Mouse (Mus musculus) thymus, adult 2 months (tissue): Measurements from ENCODE around the gene Slc47a2.

Experiments
- CTCF ChIP-seq: fragments of 200-500 bp; IDR thresholded peaks from 2 replicates; pipeline ENCODE4 v1.5.1; 2012; ENCODE audit warnings: mild to moderate bottlenecking, control low read depth, low read length, moderate library complexity, borderline replicate concordance; ENCODE audit not compliant: control insufficient read depth, poor library complexity, insufficient read depth; ENCODE audit errors: extremely low read depth
- POLR2A ChIP-seq: fragments of 200-500 bp; IDR thresholded peaks from 2 replicates; pipeline ENCODE4 v1.6.1; 2012; ENCODE audit warnings: mild to moderate bottlenecking, low read length, control low read depth, moderate library complexity; ENCODE audit not compliant: control insufficient read depth, poor library complexity, insufficient read depth; ENCODE audit errors: extremely low read depth

DNA sequence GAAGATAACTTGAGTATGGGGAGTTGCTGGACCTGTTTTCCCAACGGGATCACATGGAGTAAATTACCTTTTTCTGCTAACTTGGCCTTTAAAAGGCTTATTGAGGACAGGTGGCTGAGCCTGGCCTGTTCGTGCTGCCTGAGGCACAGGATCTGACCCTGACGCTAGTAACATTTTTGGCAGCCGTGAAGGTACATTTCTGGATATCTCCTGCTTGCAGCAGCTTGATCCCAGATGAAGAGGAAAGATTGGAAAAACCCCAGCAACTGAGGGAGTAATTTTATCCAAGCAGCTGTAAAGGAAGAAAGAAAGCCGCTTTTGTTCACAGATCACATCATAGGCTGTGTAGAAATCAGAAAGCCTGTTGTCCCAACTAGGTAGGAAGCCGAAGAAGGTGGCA is 58.3 kb downstream of the Slc47a2 start:
- TF ChIP-seq CTCF (no peak), POLR2A (no peak)
